Mouse (Mus musculus): ENCODE measurements around the gene 4632433K11Rik. TPM values are rescaled to one million over a fixed set of nuclear protein-coding genes. Genes with fewer than 3 reads are reported as not detected.
A peak's percentile ranks its signal among the peaks of the same experiment; 100 is the strongest.
"Not testable (repeated sequence)": the region's sequence is repeated elsewhere in the genome, so short reads cannot be mapped to it uniquely, and the experiment has no call there.

Gene 4632433K11Rik
- total RNA-seq, 4 experiments from 2014 or later, result 0.34 TPM; not detected in 3

- DNase-seq, result no peak
These were observed 23.5 kb downstream of the 4632433K11Rik start for GRCm38 (mm10) chr7:5057381-5057780.

- no peak for DNase-seq
These were observed 23.9 kb downstream of the 4632433K11Rik start for GRCm38 (mm10) chr7:5057804-5058203.

GRCm38 (mm10) chr7:5058631-5059030, 24.7 kb downstream of the 4632433K11Rik start:
- DNase-seq, result no peak

- DNase-seq, result no peak
These were observed 25.5 kb downstream of the 4632433K11Rik start for GRCm38 (mm10) chr7:5059421-5059820.

- DNase-seq, result peak; percentile 82
These were observed 26.4 kb downstream of the 4632433K11Rik start for GRCm38 (mm10) chr7:5060239-5060731.

GRCm38 (mm10) chr7:5060944-5061773, 27.2 kb downstream of the 4632433K11Rik start:
- peak; percentile 97 for DNase-seq

GRCm38 (mm10) chr7:5061774-5062359, 27.9 kb downstream of the 4632433K11Rik start, which contains the start of gene U2af2:
U2af2 (plus strand) TSS chr7:5062143.
- DNase-seq, result peak; percentile 90

GRCm38 (mm10) chr7:5062360-5063001, 28.6 kb downstream of the 4632433K11Rik start:
- no peak for DNase-seq

GRCm38 (mm10) chr7:5064886-5065285, 31.0 kb downstream of the 4632433K11Rik start:
- no peak for DNase-seq

- DNase-seq, result no peak
These were observed 39.7 kb downstream of the 4632433K11Rik start for GRCm38 (mm10) chr7:5073586-5073985.

- DNase-seq, result no peak
These were observed 41.1 kb downstream of the 4632433K11Rik start for GRCm38 (mm10) chr7:5074984-5075383.

- no peak for DNase-seq
These were observed 43.0 kb downstream of the 4632433K11Rik start for GRCm38 (mm10) chr7:5076931-5077330.

GRCm38 (mm10) chr7:5079365-5080009, 45.6 kb downstream of the 4632433K11Rik start:
- DNase-seq, result not testable (repeated sequence)

GRCm38 (mm10) chr7:5080010-5080751, 46.3 kb downstream of the 4632433K11Rik start, which contains the start of gene Epn1:
Epn1 (plus strand) TSS chr7:5080235.
- DNase-seq, result peak; percentile 96

- no peak for DNase-seq
These were observed 46.9 kb downstream of the 4632433K11Rik start for GRCm38 (mm10) chr7:5080815-5081214.

- DNase-seq, result no peak
These were observed 47.3 kb downstream of the 4632433K11Rik start for GRCm38 (mm10) chr7:5081241-5081640.

GRCm38 (mm10) chr7:5081939-5082338, 48.0 kb downstream of the 4632433K11Rik start:
- DNase-seq, result no peak

- DNase-seq, result no peak
These were observed 49.6 kb downstream of the 4632433K11Rik start for GRCm38 (mm10) chr7:5083325-5084105.

All from adrenal gland, adult 8-10 months (tissue).